ENCODE assay signal across 30 mouse cellular contexts in genomic region chr16:22200476-22200875, GRCm38 (mm10). TPM values are rescaled to one million over a fixed set of nuclear protein-coding genes. Genes with fewer than 3 reads are reported as not detected.
DNase-seq lines count a peak whose midpoint lies in the region; ATAC-seq and TF ChIP-seq lines count a peak whose summit lies in the region.
"Had no signal": no experiment of that assay in that cellular context is flagged by ENCODE, and none has a peak within 500 bp of the region (broad histone marks: within the 10 kb centered on the region; RNA-seq: fewer than 3 reads in every experiment).

No protein-coding gene starts in this region.

- WGBS in midbrain, embryonic 12.5 days, result 48% methylated on average over 1 of the region's 1 CpGs
- WGBS in midbrain, embryonic 10.5 days, result 54% methylated on average over 1 of the region's 1 CpGs

- H3K4me1 ChIP-seq in midbrain, embryonic 12.5 days, result no peaks in the 10 kb centered on the region
- no peaks in the 10 kb centered on the region for H3K4me1 ChIP-seq in midbrain, embryonic 10.5 days
- peaks cover 37% of the 10 kb centered on the region for H3K4me1 ChIP-seq in E14TG2a.4 (replicated peaks; ENCODE audit: low read depth, low read length)
- H3K4me1 ChIP-seq: forebrain, embryonic 13.5 days; hindbrain, embryonic 13.5 days; kidney, embryonic 15.5 days; limb, embryonic 13.5 days; lung, embryonic 15.5 days; midbrain, embryonic 15.5 days; neural tube, embryonic 12.5 days; stomach, embryonic 15.5 days had no signal

- H3K27me3 ChIP-seq in midbrain, embryonic 12.5 days, result no peaks in the 10 kb centered on the region
- no peaks in the 10 kb centered on the region for H3K27me3 ChIP-seq in midbrain, embryonic 10.5 days (ENCODE audit: low read depth, poor library complexity, severe bottlenecking)
- H3K27me3 ChIP-seq in E14TG2a.4 (ENCODE audit: insufficient read depth, low read length), result no peaks in the 10 kb centered on the region
- H3K27me3 ChIP-seq: forebrain, embryonic 13.5 days; hindbrain, embryonic 13.5 days; kidney, embryonic 15.5 days; limb, embryonic 13.5 days; lung, embryonic 15.5 days; midbrain, embryonic 15.5 days; neural tube, embryonic 12.5 days; stomach, embryonic 15.5 days had no signal

- H3K4me2 ChIP-seq in midbrain, embryonic 12.5 days (replicated peaks), result no peak overlapping the region
- H3K4me2 ChIP-seq: forebrain, embryonic 13.5 days; heart, embryonic 11.5 days; hindbrain, embryonic 13.5 days; kidney, embryonic 15.5 days; limb, embryonic 13.5 days; liver, embryonic 11.5 days; lung, embryonic 15.5 days; midbrain, embryonic 15.5 days; neural tube, embryonic 12.5 days; stomach, embryonic 15.5 days had no signal

- H3K36me3 ChIP-seq in midbrain, embryonic 12.5 days, result no peaks in the 10 kb centered on the region
- H3K36me3 ChIP-seq in midbrain, embryonic 10.5 days, result no peaks in the 10 kb centered on the region
- no peaks in the 10 kb centered on the region for H3K36me3 ChIP-seq in E14TG2a.4 (ENCODE audit: insufficient read depth, low read length)
- H3K36me3 ChIP-seq: hindbrain, embryonic 13.5 days; kidney, embryonic 15.5 days; limb, embryonic 13.5 days; lung, embryonic 15.5 days; midbrain, embryonic 15.5 days; neural tube, embryonic 12.5 days; stomach, embryonic 15.5 days had no signal

- no peak overlapping the region for H3K4me3 ChIP-seq in midbrain, embryonic 12.5 days
- H3K4me3 ChIP-seq in midbrain, embryonic 10.5 days, result no peak overlapping the region
- peak overlapping the region; percentile 67 for H3K4me3 ChIP-seq in E14TG2a.4 (replicated peaks; ENCODE audit: low read length)
- H3K4me3 ChIP-seq: forebrain, embryonic 13.5 days; hindbrain, embryonic 13.5 days; kidney, embryonic 15.5 days; left cerebral cortex, adult 2 months; limb, embryonic 13.5 days; lung, embryonic 15.5 days; midbrain, embryonic 15.5 days; myocyte; neural tube, embryonic 12.5 days; stomach, embryonic 15.5 days had no signal

- H3K9ac ChIP-seq in midbrain, embryonic 12.5 days (replicated peaks), result no peak overlapping the region
- H3K9ac ChIP-seq: forebrain, embryonic 13.5 days; hindbrain, embryonic 13.5 days; kidney, embryonic 15.5 days; limb, embryonic 13.5 days; lung, embryonic 15.5 days; midbrain, embryonic 15.5 days; neural tube, embryonic 12.5 days; stomach, embryonic 15.5 days had no signal

- DNase-seq in midbrain, embryonic 10.5 days (ENCODE audit: low spot score), result no peak
- DNase-seq in 3T3-L1 (ENCODE audit: low read depth, low spot score) (peak; percentile 22), R1 (ENCODE audit: low read depth, low spot score) (peak; percentile 98)
- DNase-seq in left cerebral cortex, adult 11 months (ENCODE audit: low spot score), result no peak
- no peak for DNase-seq in adrenal gland, postnatal 36 days
- DNase-seq: adrenal gland, postnatal 25 days; cerebellum, adult 2 months; cerebellum, postnatal 36 days; gastrocnemius, postnatal 14 days; heart, postnatal 36 days; kidney, adult 11 months; kidney, postnatal 25 days; lung, postnatal 36 days; thymus, adult 18-20 months; thymus, postnatal 25 days had no signal

- ATAC-seq in midbrain, embryonic 12.5 days (ENCODE audit: low FRiP score, low read depth), result 0 out of 2 replicates have a peak, but pooled peaks have one; percentile 6
- ATAC-seq in inflammation-experienced regulatory T-cells, adult 6 months, result no peak
- ATAC-seq: forebrain, embryonic 13.5 days; midbrain, embryonic 15.5 days had no signal

- TF ChIP-seq CTCF in E14TG2a.4 (conservative IDR thresholded peaks at IDR 0.05; ENCODE audit: low read length), result no peak

- H3K9me3 ChIP-seq in midbrain, embryonic 12.5 days, result no peaks in the 10 kb centered on the region
- no peaks in the 10 kb centered on the region for H3K9me3 ChIP-seq in midbrain, embryonic 10.5 days (replicated peaks)
- peaks cover 1% of the 10 kb centered on the region for H3K9me3 ChIP-seq in E14TG2a.4 (ENCODE audit: low read length)
- H3K9me3 ChIP-seq: forebrain, embryonic 13.5 days; hindbrain, embryonic 13.5 days; kidney, embryonic 15.5 days; limb, embryonic 13.5 days; lung, embryonic 15.5 days; midbrain, embryonic 15.5 days; neural tube, embryonic 12.5 days; stomach, embryonic 15.5 days had no signal

- H3K27ac ChIP-seq in midbrain, embryonic 12.5 days (replicated peaks), result no peak overlapping the region
- no peak overlapping the region for H3K27ac ChIP-seq in midbrain, embryonic 10.5 days (replicated peaks)
- H3K27ac ChIP-seq: forebrain, embryonic 13.5 days; hindbrain, embryonic 13.5 days; kidney, embryonic 15.5 days; left cerebral cortex, adult 2 months; limb, embryonic 13.5 days; lung, embryonic 15.5 days; midbrain, embryonic 15.5 days; neural tube, embryonic 12.5 days; stomach, embryonic 15.5 days had no signal

RNA-seq across cellular contexts. Expression of gene Igf2bp2, which starts 37.4 kb away (rescaled TPM):
- polyA plus RNA-seq in midbrain, embryonic 12.5 days (2016; fragmentation: Nextera tagmentation; extraction: Ambion mirVana), result 72.5 and 77.2 TPM in 2 replicates
- polyA plus RNA-seq in midbrain, embryonic 10.5 days (2016; fragmentation: Nextera tagmentation; extraction: Ambion mirVana), result 127 and 148 TPM in 2 replicates
- polyA plus RNA-seq in inflammation-experienced regulatory T-cells, adult 6 months (2017; shearing (Covaris generic)), result under 1 TPM; 0.47 to 0.88 (median 0.54) TPM
- total RNA-seq in adrenal gland, postnatal 36 days (2021), result 10 to 100 TPM in 1 of 2 experiments, 1 to 10 TPM in 1; 7.3 to 10.9 TPM

Comparison
In these comparisons a context has a peak if more than half of its experiments do, and no peak if none do; other contexts are left out.
1. DNase-seq: peak in 3T3-L1 (single experiment) and R1 (single experiment); none in midbrain, embryonic 10.5 days (single experiment), left cerebral cortex, adult 11 months (single experiment) and adrenal gland, postnatal 36 days (0 of 2).
2. RNA of gene Igf2bp2, which starts 37.4 kb away (polyA plus RNA-seq): 127 to 148 TPM in midbrain, embryonic 10.5 days and 72.5 to 77.2 TPM in midbrain, embryonic 12.5 days; 0.47 to 0.88 TPM in inflammation-experienced regulatory T-cells, adult 6 months; every median in the first group is over 10 times any median in the second.